Mouse (Mus musculus) olfactory bulb, adult 2 months (tissue): ENCODE results near the gene Timd2.

Experiments used
- CTCF ChIP-seq: fragments of 200-500 bp; IDR thresholded peaks from 2 replicates; pipeline ENCODE4 v1.5.1; 2012; ENCODE audit warnings: low read depth, mild to moderate bottlenecking, low read length, moderate library complexity; ENCODE audit not compliant: insufficient read depth
- POLR2A ChIP-seq: fragments of 200-500 bp; IDR thresholded peaks from 2 replicates; pipeline ENCODE4 v1.6.1; 2012; ENCODE audit warnings: mild to moderate bottlenecking, low read depth, low read length, moderate library complexity; ENCODE audit not compliant: insufficient read depth

- TF ChIP-seq POLR2A: no peak
- no peak for TF ChIP-seq CTCF
Measured at GRCm38 (mm10) chr11:46747996-46748395, 41.1 kb upstream of the Timd2 start.
